Mouse (Mus musculus) ES-Bruce4 (cell line): Measurements from ENCODE around the gene H2-Q2.
"Not testable (repeated sequence)": the region's sequence is repeated elsewhere in the genome, so short reads cannot be mapped to it uniquely, and the experiment has no call there.

Experiments
- CTCF ChIP-seq: IDR thresholded peaks from one replicate; pipeline ENCODE4 v1.8.1; 2011; ENCODE audit warnings: low read depth, low read length
- EP300 ChIP-seq: IDR thresholded peaks from 2 replicates; pipeline ENCODE4 v1.6.1; 2011; ENCODE audit warnings: low read depth, low read length; ENCODE audit not compliant: insufficient read depth
- POLR2A ChIP-seq: IDR thresholded peaks from one replicate; pipeline ENCODE4 v1.8.1; 2011; ENCODE audit warnings: low read length; ENCODE audit not compliant: insufficient read depth

GRCm38 (mm10) chr17:35326000-35326399, 16.0 kb upstream of the H2-Q2 start:
- TF ChIP-seq EP300, POLR2A, CTCF: not testable (repeated sequence)
